Mouse (Mus musculus) activated CD4-positive, CD25-positive, alpha-beta regulatory T cell, adult 4 months (primary cell): ENCODE results near the gene Lrrc59. TPM values are rescaled to one million over a fixed set of nuclear protein-coding genes. Genes with fewer than 3 reads are reported as not detected.

Source experiments
- polyA plus RNA-seq, 2 experiments: library from polyadenylated mRNA; unstranded; fragments of 100-300 nt; shearing (Covaris generic); gene quantifications; one replicate each; pipeline ENCODE4 v1.2.1; 2017

Lrrc59 gene
- polyA plus RNA-seq, 2 experiments from 2014 or later: 9.9 to 12.9 TPM

Other genes with a start within 250 kb of the Lrrc59 start
- under 1 TPM; 0.45 to 0.79 TPM for gene Abcc3, start 236.8 kb upstream of the Lrrc59 start, polyA plus RNA-seq
- not detected for gene Cacna1g, start 155.6 kb upstream of the Lrrc59 start, polyA plus RNA-seq
- not detected for gene Spata20, start 143.6 kb upstream of the Lrrc59 start, polyA plus RNA-seq
- gene Epn3, start 129.8 kb upstream of the Lrrc59 start, polyA plus RNA-seq: not detected
- gene Mycbpap, start 108.0 kb upstream of the Lrrc59 start, polyA plus RNA-seq: not detected
- 1 to 10 TPM in 1 of 2 experiments, under 1 TPM in 1; 0.90 to 1.4 TPM for gene Rsad1, start 80.5 kb upstream of the Lrrc59 start, polyA plus RNA-seq
- gene Chad, start 64.7 kb upstream of the Lrrc59 start, polyA plus RNA-seq: under 1 TPM in 1 of 2 experiments, not detected in 1; 0.38 TPM
- 1 to 10 TPM; 1.9 to 2.3 TPM for gene Acsf2, start 27.9 kb upstream of the Lrrc59 start, polyA plus RNA-seq
- 10 to 100 TPM; 75.2 to 93.7 TPM for gene Mrpl27, start 24.0 kb downstream of the Lrrc59 start, polyA plus RNA-seq
- 1 to 10 TPM; 2.6 to 4.4 TPM for gene Eme1, start 24.2 kb downstream of the Lrrc59 start, polyA plus RNA-seq
- gene Xylt2, start 47.7 kb downstream of the Lrrc59 start, polyA plus RNA-seq: 1 to 10 TPM; 5.6 to 6.0 TPM
- not detected for gene Gm11541, start 74.7 kb downstream of the Lrrc59 start, polyA plus RNA-seq
- gene Cdc34b, start 112.0 kb downstream of the Lrrc59 start, polyA plus RNA-seq: not detected
- gene Tmem92, start 152.9 kb downstream of the Lrrc59 start, polyA plus RNA-seq: not detected